Mouse (Mus musculus): ENCODE measurements around the gene Ubb.

The Ubb gene

DNA sequence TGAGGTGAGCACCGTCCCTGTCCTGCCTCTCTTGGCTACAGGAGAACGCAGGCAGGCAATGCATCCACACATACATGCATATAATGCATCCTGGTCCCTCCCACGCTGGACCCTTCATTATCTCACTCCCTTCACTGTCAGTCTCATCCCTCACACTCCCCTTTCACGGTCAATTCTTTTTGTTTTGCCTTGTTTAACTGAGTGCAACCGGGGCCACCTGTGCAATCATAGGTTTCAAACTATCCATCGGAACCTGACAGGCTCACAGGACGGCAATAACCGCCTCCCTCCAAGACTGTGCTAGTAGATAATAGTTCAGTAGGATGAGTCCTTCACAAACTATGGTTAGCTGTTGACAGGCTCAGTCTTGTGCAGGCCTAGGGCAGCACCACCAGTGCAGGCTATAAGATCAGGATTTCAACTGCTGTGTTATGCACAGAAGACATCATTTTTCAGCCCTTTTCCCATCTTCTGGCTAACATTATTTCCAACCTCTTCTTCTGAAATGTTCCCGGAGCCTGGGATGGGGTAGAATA lies 33.8 kb downstream of the Ubb start:
- no peak for DNase-seq (ENCODE audit: low spot score in 2 of 2)

DNA sequence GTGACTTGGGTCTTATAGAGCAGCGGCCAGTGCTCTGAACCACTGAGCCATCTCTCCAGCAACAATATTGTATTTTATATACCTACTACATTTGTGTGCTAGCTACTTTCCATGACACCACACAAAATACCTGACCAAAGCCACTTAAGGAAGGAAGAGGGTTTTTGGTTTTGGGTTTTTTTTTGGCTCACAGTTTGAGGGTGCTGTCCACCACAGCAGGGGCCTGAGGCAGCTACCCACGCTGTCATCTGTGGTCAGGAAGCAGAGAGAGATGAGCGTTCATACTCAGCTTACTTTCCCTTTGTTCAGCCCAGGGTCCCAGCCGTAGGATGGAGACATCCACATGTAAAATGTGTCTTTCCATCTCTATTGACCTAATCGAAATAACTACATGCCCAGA lies 36.1 kb downstream of the Ubb start:
- DNase-seq (ENCODE audit: low spot score in 2 of 2) = no peak

DNA sequence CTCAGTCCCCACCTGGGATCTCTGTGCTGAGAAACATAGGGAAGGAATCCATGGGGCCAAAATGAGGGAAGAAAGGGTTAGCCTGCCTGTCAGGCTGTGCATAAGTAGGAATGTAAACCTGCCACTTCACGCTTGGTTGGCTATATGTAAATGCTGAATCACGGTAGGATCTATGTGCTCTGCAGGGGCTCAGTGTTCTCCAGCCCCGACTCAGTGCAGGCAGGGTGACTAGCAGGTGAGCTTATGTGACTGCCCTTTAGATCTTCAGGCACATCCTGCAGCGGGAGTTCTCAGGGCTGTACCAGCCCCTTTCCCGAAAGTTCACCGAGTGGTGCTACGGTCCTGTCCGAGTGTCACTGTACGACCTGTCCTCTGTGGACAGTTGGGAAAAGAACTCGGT lies 38.4 kb downstream of the Ubb start:
- DNase-seq (ENCODE audit: low spot score in 2 of 2) = no peak

DNA sequence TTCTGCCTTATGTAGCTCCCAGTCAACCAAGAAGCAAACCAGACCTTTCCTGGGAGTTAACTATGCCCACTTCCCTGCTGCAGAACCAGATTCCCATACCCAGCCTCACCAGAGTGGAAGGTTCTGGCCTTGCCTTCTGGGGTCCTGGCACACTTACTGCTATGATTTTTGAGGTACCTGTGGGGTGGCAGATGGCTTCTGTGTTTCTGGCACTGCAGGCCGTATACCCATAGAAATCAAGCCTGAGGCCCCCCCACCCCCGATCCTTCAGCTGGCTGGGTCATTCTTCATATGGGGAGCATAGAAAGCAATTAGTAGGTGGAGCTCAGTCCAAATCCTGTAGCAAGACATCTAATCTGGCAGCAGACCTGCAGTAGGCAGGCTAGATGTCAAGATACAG lies 40.1 kb downstream of the Ubb start:
- DNase-seq (ENCODE audit: low spot score in 2 of 2) = no peak

DNA sequence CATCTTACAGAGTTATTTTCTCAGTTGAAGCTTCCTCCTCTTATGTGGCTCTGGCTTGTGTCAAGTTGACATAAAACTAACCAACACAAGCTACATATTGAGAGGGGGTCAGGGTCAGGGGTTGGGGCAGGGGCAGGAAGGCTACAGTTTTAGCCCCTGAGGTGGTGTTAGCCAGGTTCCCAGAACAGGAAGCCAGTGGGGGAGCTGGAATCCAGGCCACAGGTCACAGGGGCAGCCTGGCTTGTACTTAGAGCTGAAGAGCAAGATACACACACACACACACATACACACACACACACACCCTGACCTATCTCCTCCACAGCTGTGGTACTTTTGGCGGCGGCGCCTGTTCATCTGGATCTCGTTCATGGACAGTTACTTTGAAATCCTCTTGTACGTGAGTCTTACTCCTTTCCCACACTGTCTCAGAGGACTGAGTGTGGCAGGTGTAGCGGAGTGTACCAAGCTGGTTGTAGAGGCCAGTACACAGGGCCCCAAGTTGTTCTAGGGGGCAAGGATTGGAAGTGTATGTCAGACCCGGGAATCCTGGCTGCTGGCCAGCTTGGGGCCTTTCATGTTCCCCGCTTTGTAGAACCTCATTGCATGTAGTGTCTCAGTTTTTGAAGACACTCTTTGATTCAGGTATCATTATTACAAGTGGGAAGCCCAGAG lies 41.1 kb downstream of the Ubb start:
- DNase-seq (ENCODE audit: low spot score in 2 of 2) = no peak

DNA sequence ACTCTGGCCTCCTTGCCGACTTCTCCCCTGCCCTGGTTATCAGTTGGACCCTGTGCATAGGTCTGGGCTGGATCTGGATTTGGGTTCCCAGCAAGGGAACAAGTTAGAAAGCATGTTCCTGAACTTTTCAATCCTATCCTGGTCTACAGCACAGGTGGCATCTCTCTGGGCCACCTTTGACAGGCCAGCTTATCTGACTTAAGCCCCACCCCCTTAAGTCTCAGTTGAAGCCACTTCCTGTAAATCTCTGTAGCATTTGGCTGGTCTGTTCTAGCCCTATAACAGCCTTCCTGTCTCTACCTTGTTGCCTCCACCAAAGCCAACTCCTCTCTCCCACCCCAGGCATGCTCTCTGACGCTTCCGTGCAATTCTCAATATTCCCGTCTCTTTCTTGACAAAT lies 47.6 kb downstream of the Ubb start:
- no peak for DNase-seq (ENCODE audit: low spot score in 2 of 2)

DNA sequence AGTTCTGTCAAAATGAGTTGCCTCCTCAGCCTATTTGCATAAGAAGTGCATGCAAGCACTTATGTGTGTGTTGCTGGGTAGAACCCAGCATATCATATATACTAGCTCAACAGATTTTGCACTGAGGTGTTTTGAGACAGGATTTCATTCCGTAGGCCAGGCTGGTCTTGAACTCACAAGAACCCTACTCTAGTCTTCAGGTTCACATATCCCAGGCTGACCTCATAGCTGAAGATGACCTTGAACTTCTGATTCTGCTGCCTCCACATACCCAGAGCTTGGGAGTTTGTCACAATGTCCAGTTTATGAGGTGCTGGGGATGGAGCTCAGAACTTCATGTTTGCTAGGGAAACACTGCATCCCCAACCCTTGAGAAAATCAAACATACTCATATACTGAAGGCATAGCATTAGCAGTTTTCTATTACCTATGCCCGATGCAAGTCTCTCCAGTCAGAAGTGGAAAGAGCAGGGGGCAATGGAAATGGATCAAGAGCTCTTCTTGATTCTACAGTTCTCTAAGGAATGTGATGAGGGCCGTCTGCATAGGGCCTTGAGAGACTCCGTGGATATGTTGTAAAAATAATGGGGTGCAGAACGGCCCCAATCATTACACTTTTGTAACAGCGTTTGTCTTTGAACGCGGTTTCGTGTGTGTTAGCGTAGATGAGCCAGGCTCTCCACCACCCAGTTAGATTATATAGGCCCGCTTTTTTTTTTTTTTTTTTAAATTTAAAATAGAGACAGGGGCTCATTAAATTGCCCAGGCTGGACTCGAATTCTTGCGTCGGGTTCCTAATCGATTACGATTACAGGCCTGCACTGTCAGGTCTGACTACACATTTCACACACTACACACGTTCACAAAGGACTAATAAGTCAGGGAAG lies 51.0 kb downstream of the Ubb start:
- no peak for DNase-seq (ENCODE audit: low spot score in 2 of 2)

Data from spleen, postnatal 14 days (tissue).